Mouse (Mus musculus) spleen, postnatal 10 days (tissue): ENCODE results near the gene Rnf123.
A peak's percentile ranks its signal among the peaks of the same experiment; 100 is the strongest.

ENCODE experiments used
- DNase-seq, 2 experiments: peaks; one replicate each; pipeline ENCODE4 v3.0.0; 2021 to 2022; ENCODE audit warnings: low spot score in 2 of 2

Rnf123 gene

GRCm38 (mm10) chr9:108062142-108062541, 21.0 kb downstream of the Rnf123 start:
- peak in 1 of 2 experiments; percentile 14 for DNase-seq

GRCm38 (mm10) chr9:108058291-108058690, 24.9 kb downstream of the Rnf123 start:
- DNase-seq: no peak

DNA sequence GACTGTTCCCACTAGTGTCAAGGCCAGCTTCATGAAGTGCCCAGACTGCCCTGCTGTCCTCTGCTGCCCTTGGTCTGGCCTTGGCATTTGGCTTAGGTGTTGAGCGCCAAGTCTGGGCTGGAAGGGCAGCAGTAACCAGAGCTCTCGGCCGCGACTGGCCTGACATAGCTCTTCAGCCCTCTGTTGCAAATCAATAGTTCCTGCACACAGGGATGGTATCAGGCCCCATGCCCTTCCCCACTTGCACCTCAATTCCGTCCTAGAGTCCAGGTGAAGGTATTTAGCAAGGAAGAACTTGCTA, 25.9 kb downstream of the Rnf123 start:
- no peak for DNase-seq

DNA sequence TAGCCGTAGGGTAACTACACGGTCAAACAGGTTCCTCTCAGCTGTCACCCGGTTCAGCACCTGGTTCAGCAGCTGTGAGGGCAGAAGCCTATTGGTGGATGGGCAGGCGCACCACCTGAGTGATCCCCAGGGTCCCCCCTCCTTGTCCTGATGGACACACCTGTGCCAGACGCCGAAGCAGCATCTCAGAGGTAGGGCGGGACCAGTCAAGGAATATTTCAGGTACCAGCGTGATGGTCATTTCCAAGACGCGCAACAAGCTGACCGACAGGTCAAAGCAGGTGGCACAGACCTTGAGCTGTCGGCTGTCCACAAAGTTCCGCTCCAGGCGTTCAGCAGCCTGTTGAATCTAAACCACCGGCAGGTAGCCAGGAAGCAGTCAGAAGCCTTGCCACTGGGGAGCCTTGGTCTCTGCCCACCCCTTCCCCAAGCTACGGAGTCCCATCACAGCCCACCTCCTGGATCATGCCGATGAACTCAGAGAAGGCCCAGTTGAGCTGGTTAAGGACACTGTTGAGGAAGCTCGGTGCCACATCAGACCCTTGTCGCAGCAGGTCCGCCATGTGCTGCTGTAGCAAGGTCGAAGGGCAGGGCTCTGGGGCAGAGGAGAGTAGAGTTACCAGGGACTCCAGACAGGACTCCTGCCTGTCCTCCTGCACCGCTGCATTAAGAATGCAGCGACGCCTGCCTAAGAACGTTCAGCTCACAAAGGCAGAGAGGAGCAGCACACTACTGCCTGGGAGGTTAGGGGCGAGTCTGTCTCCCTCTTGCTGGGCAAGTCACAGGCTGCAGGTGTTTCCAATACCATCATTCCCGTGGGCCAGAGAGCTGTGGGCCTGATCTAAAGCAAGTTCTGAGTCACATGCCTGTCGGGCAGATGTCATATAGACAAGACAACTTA, 26.5 kb downstream of the Rnf123 start:
- peak in 1 of 2 experiments; percentile 16 for DNase-seq

GRCm38 (mm10) chr9:108055661-108056237, 27.4 kb downstream of the Rnf123 start:
- no peak for DNase-seq

GRCm38 (mm10) chr9:108055061-108055460, 28.1 kb downstream of the Rnf123 start:
- DNase-seq: no peak

DNA sequence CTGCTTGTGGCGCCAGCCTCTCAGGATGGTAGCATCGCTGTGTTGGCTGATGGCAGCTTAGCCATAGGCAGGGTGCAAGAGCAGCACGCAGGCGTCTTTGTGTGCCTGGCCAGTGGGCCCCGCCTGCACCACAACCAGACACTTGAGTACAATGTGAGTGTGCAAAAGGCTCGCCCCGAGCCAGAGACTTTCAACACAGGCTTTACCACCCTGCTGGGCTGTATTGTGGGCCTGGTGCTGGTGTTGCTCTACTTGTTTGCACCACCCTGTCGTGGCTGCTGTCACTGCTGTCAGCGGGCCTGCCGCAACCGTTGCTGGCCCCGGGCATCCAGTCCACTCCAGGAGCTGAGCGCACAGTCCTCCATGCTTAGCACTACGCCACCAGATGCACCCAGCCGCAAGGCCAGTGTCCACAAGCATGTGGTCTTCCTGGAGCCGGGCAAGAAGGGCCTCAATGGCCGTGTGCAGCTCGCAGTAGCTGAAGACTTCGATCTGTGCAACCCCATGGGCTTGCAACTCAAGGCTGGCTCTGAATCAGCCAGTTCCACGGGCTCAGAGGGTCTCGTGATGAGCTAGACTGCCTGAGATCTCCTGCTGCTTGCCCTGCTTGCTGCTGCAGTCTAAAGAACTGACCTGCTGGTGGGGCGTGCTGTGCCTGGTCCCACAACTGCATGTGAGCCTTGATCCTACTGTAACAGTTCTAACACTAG, 28.7 kb downstream of the Rnf123 start:
- DNase-seq: no peak

DNA sequence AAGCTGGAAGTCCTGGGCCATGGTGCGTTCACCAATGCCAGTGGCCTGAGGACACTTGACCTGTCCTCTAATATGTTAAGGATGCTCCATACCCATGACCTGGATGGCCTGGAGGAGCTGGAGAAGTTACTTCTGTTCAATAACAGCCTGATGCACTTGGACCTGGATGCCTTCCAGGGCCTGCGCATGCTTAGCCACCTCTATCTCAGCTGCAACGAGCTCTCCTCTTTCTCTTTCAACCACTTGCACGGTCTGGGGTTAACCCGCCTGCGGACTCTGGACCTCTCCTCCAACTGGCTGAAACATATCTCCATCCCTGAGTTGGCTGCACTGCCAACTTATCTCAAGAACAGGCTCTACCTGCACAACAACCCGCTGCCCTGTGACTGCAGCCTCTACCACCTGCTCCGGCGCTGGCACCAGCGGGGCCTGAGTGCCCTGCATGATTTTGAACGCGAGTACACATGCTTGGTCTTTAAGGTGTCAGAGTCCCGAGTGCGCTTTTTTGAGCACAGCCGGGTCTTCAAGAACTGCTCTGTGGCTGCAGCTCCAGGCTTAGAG, 29.4 kb downstream of the Rnf123 start:
- no peak for DNase-seq

- peak; percentile 97 for DNase-seq
Measured at GRCm38 (mm10) chr9:108052885-108053664, 30.1 kb downstream of the Rnf123 start, which contains the start of gene Amigo3. Amigo3 (plus strand) TSS chr9:108053159.

- DNase-seq: no peak
Measured at GRCm38 (mm10) chr9:108052411-108052810, 30.7 kb downstream of the Rnf123 start.

- DNase-seq: no peak
Measured at GRCm38 (mm10) chr9:108051931-108052220, 31.3 kb downstream of the Rnf123 start.

- no peak for DNase-seq
Measured at GRCm38 (mm10) chr9:108051184-108051930, 31.8 kb downstream of the Rnf123 start.

GRCm38 (mm10) chr9:108049561-108050251, 33.4 kb downstream of the Rnf123 start:
- peak in 1 of 2 experiments; percentile 22 for DNase-seq

- DNase-seq: peak; percentile 89 to 97
Measured at GRCm38 (mm10) chr9:108049016-108049455, 34.1 kb downstream of the Rnf123 start, which contains the start of gene Gmppb. Gmppb (plus strand) TSS chr9:108049242.

- DNase-seq: no peak
Measured at GRCm38 (mm10) chr9:108048566-108048955, 34.6 kb downstream of the Rnf123 start.

DNA sequence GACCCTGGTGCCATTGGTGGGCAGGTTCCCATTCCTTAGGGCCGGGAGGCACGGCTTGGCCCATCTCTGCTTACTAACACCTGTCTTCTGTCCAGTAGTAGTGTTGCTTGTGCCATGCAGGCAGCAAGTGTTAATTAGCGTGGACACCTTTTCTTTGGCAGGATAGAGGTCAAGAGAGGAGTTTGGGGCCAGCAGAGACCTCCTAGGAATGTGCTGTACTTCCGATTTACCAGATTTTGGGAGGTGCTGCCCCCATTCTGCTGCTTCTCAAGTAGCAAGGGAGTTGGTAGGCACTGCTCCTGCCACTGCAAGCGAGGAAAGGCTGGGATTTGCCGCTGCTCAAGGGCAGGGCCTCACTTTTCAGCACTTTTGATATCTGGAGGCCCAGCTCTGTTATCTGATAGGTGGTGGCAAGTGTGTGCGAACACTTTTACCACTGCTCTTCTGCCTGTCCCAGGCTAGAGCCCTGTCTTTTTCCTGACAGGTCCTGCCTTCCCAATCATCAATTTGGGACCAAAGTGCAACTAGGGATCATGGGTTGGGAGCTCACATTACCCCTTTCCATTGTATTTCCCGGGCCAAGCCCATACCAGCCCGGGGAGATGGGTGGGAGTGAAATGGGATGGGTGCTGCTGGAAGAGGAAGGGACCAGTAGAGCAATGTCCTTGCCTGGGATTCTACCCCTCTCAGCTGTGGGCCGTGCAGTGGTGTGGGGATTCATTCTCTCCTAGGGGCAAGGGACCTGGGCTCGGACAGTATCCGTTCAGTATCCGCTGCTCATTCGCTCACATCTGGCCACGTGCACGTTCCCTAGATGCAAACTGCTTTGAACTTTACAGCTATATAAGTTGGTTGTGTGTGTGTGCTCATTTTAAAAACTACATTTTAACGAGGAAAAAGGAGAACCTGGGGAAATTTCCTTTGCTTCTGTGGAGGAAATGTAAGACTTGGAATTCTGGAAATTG, 35.3 kb downstream of the Rnf123 start:
- no peak for DNase-seq

DNA sequence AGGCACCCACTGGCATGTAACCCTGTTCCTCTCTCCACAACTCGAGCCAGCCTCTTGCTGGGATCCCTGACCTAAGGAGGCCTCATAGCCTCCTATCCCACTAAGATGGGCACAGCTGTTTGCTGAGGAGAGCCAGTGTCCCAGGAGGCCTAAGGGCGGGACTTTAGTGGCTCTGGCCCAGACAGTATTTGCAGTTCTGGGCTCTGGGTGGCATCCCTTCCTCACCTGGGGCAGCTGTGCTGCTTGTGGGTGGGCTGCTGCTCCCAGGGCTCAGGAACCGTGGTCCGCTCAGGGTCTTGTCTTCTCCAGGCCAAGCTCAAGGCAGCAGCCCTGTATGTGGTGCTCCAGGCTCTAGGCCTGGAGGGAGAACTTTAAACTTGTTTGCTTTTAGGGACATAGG, 36.6 kb downstream of the Rnf123 start:
- DNase-seq: no peak

- DNase-seq: no peak
Measured at GRCm38 (mm10) chr9:108044751-108045492, 38.2 kb downstream of the Rnf123 start.
